Comparison of ENCODE assay signal across 26 mouse cellular contexts in genomic region chr6:32793575-32793974, GRCm38 (mm10).
DNase-seq lines count a peak whose midpoint lies in the region; ATAC-seq and TF ChIP-seq lines count a peak whose summit lies in the region.
"Had no signal": no experiment of that assay in that cellular context is flagged by ENCODE, and none has a peak within 500 bp of the region (broad histone marks: within the 10 kb centered on the region; RNA-seq: fewer than 3 reads in every experiment).

No protein-coding gene starts in this region.

- TF ChIP-seq CTCF in liver, postnatal 0 days (IDR thresholded peaks at IDR 0.05; ENCODE audit: low read depth), result no peak
- TF ChIP-seq CTCF in lung, adult 2 months (IDR thresholded peaks at IDR 0.05; ENCODE audit: insufficient read depth, low read length), result no peak

- ATAC-seq in liver, embryonic 12.5 days, result peak; percentile 87
- ATAC-seq in liver, postnatal 0 days, result no peak
- ATAC-seq in liver, embryonic 13.5 days (ENCODE audit: low read depth), result peak; percentile 91
- peak; percentile 85 for ATAC-seq in liver, embryonic 15.5 days (ENCODE audit: insufficient read depth)
- ATAC-seq: activated CD4-positive, CD25-positive, alpha-beta regulatory T cell, adult 4 months; CD4-positive, CD25-positive, alpha-beta regulatory T cell, adult 4 months; forebrain, embryonic 14.5 days; forebrain, embryonic 16.5 days; Patski had no signal

- WGBS in liver, embryonic 12.5 days (ENCODE audit: insufficient replicate concordance), result 41% methylated on average over 1 of the region's 1 CpGs
- 69% methylated on average over 1 of the region's 1 CpGs for WGBS in liver, postnatal 0 days (ENCODE audit: insufficient replicate concordance)
- WGBS in liver, embryonic 13.5 days (ENCODE audit: insufficient replicate concordance), result 37% methylated on average over 1 of the region's 1 CpGs
- 34% methylated on average over 1 of the region's 1 CpGs for WGBS in liver, embryonic 15.5 days (ENCODE audit: insufficient replicate concordance)
- 97% methylated on average over 1 of the region's 1 CpGs for WGBS in lung, adult 2 months

- H3K27ac ChIP-seq in liver, embryonic 12.5 days, result no peak overlapping the region
- no peak overlapping the region for H3K27ac ChIP-seq in liver, postnatal 0 days (ENCODE audit: low read depth)
- no peak overlapping the region for H3K27ac ChIP-seq in liver, embryonic 13.5 days
- 0 out of 2 replicates have a peak overlapping the region, but pooled peaks have one; percentile 38 for H3K27ac ChIP-seq in liver, embryonic 15.5 days (replicated peaks)
- H3K27ac ChIP-seq: embryonic facial prominence, embryonic 10.5 days; embryonic facial prominence, embryonic 12.5 days; forebrain, embryonic 10.5 days; forebrain, embryonic 12.5 days had no signal

- TF ChIP-seq EP300 in liver, postnatal 0 days (IDR thresholded peaks at IDR 0.05; ENCODE audit: low read depth), result no peak

- no peaks in the 10 kb centered on the region for H3K27me3 ChIP-seq in liver, embryonic 12.5 days (replicated peaks)
- H3K27me3 ChIP-seq in liver, postnatal 0 days (ENCODE audit: insufficient read depth, low read length), result no peaks in the 10 kb centered on the region
- H3K27me3 ChIP-seq in liver, embryonic 13.5 days, result no peaks in the 10 kb centered on the region
- H3K27me3 ChIP-seq in liver, embryonic 15.5 days, result no peaks in the 10 kb centered on the region
- H3K27me3 ChIP-seq: CH12.LX; embryonic facial prominence, embryonic 12.5 days; forebrain, embryonic 12.5 days; Patski had no signal

- no peak for DNase-seq in liver, postnatal 0 days
- no peak for DNase-seq in liver, embryonic 13.5 days
- no peak for DNase-seq in lung, adult 2 months
- DNase-seq in B cell, adult 2 months, result no peak
- no peak for DNase-seq in urinary bladder, adult 18-20 months (ENCODE audit: low spot score in 2 of 2)
- DNase-seq: adrenal gland, adult 8-10 months; adrenal gland, postnatal 14 days; adrenal gland, postnatal 36 days; cerebellum, adult 11-12 months; cerebellum, adult 2 months; cerebellum, adult 9-10 months; cerebellum, postnatal 10 days; cerebellum, postnatal 25 days had no signal

- H3K4me2 ChIP-seq in liver, embryonic 12.5 days, result no peak overlapping the region
- no peak overlapping the region for H3K4me2 ChIP-seq in liver, postnatal 0 days (ENCODE audit: low read depth, low read length)
- H3K4me2 ChIP-seq in liver, embryonic 13.5 days, result no peak overlapping the region
- peak overlapping the region; percentile 20; the same call in 1 of the 2 replicates for H3K4me2 ChIP-seq in liver, embryonic 15.5 days
- H3K4me2 ChIP-seq: embryonic facial prominence, embryonic 12.5 days; forebrain, embryonic 12.5 days had no signal

- peaks cover 8% of the 10 kb centered on the region for H3K4me1 ChIP-seq in liver, embryonic 12.5 days
- no peaks in the 10 kb centered on the region for H3K4me1 ChIP-seq in liver, postnatal 0 days (ENCODE audit: insufficient read depth)
- H3K4me1 ChIP-seq in liver, embryonic 13.5 days (replicated peaks), result peaks cover 22% of the 10 kb centered on the region
- peaks cover 12% of the 10 kb centered on the region for H3K4me1 ChIP-seq in liver, embryonic 15.5 days (replicated peaks)
- no peaks in the 10 kb centered on the region for H3K4me1 ChIP-seq in lung, adult 2 months (ENCODE audit: control insufficient read depth, insufficient read depth, low read length)

- no peaks in the 10 kb centered on the region for H3K9me3 ChIP-seq in liver, embryonic 12.5 days (replicated peaks)
- no peaks in the 10 kb centered on the region for H3K9me3 ChIP-seq in liver, postnatal 0 days (ENCODE audit: low read length)
- H3K9me3 ChIP-seq in liver, embryonic 13.5 days (replicated peaks), result no peaks in the 10 kb centered on the region
- H3K9me3 ChIP-seq in liver, embryonic 15.5 days (replicated peaks), result no peaks in the 10 kb centered on the region
- H3K9me3 ChIP-seq: embryonic facial prominence, embryonic 10.5 days; embryonic facial prominence, embryonic 12.5 days; forebrain, embryonic 10.5 days; forebrain, embryonic 12.5 days; G1E had no signal

- no peak overlapping the region for H3K4me3 ChIP-seq in liver, embryonic 12.5 days
- no peak overlapping the region for H3K4me3 ChIP-seq in liver, postnatal 0 days (ENCODE audit: low read depth, low read length)
- no peak overlapping the region for H3K4me3 ChIP-seq in liver, embryonic 13.5 days (replicated peaks)
- no peak overlapping the region for H3K4me3 ChIP-seq in liver, embryonic 15.5 days (replicated peaks)
- no peak overlapping the region for H3K4me3 ChIP-seq in lung, adult 2 months (replicated peaks; ENCODE audit: extremely low read depth, low read depth, low read length)
- H3K4me3 ChIP-seq: embryonic facial prominence, embryonic 10.5 days; embryonic facial prominence, embryonic 12.5 days; forebrain, embryonic 10.5 days; forebrain, embryonic 12.5 days had no signal

- peaks cover 53% of the 10 kb centered on the region for H3K36me3 ChIP-seq in liver, embryonic 12.5 days
- H3K36me3 ChIP-seq in liver, postnatal 0 days (replicated peaks; ENCODE audit: insufficient read depth, low read length), result peaks cover 8% of the 10 kb centered on the region; the same call in 1 of the 2 replicates
- peaks cover 24% of the 10 kb centered on the region for H3K36me3 ChIP-seq in liver, embryonic 13.5 days
- H3K36me3 ChIP-seq in liver, embryonic 15.5 days (replicated peaks), result peaks cover 21% of the 10 kb centered on the region

- no peak overlapping the region for H3K9ac ChIP-seq in liver, embryonic 12.5 days
- H3K9ac ChIP-seq in liver, postnatal 0 days (replicated peaks), result no peak overlapping the region
- no peak overlapping the region for H3K9ac ChIP-seq in liver, embryonic 13.5 days
- no peak overlapping the region for H3K9ac ChIP-seq in liver, embryonic 15.5 days
- H3K9ac ChIP-seq: embryonic facial prominence, embryonic 12.5 days; forebrain, embryonic 12.5 days had no signal

- TF ChIP-seq POLR2A in lung, adult 2 months (IDR thresholded peaks at IDR 0.05; ENCODE audit: borderline replicate concordance, extremely low read depth, low read depth, low read length), result no peak
